Mouse (Mus musculus) effector memory CD4-positive, alpha-beta T cell, adult 5 months (primary cell): Measurements from ENCODE around the gene Atn1. TPM values are rescaled to one million over a fixed set of nuclear protein-coding genes. Genes with fewer than 3 reads are reported as not detected.

Experiments used
- polyA plus RNA-seq: library from polyadenylated mRNA; unstranded; fragments of 100-300 nt; shearing (Covaris generic); gene quantifications from one replicate; pipeline ENCODE4 v1.2.1, GENCODE M21; 2017

Atn1 gene
- 21.5 TPM for polyA plus RNA-seq

DNA sequence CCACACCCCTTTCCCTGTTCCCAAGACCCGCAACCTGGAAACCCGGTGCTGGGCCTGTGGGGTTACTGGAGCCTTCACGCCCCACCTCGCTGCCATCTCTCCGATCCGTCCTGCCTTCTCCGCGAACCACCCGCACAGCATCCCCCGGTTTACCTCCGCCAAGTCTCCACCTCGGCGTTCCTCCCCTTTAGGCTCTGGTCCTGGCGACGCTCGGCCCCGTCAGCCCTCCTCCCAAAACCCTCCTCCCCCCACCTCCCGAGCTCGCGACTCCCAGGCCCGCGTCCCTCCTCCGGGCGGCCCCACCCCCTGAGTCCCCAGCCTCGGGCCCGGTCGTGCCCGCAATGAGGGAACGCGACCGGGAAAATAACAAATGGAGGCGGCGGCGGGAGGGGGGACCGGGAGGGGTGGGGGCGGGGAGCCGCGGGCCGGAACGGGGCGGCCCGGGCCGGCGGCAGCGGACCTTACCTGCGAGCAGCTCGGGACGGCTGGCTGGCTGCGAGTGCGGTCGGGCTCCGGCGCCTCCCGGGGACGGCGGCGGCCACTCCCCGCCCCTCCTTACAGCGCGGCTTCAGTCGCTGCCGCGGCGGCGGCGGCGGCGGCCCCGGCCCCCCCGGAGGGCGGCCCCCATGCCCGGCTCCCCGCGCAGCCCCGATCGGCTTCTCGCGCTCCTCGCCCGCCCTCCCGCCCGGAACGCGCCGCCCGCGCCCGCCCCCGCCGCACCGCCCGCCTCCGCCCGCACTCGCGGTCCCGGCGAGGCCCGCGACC, at the start of gene Atn1, which contains the start of gene Gm45234:
Gene Atn1 (minus strand): TSS at position 694 of the 765 bp plus-strand sequence.
Gene Gm45234 (minus strand): TSS at position 191 of the 765 bp plus-strand sequence.

DNA sequence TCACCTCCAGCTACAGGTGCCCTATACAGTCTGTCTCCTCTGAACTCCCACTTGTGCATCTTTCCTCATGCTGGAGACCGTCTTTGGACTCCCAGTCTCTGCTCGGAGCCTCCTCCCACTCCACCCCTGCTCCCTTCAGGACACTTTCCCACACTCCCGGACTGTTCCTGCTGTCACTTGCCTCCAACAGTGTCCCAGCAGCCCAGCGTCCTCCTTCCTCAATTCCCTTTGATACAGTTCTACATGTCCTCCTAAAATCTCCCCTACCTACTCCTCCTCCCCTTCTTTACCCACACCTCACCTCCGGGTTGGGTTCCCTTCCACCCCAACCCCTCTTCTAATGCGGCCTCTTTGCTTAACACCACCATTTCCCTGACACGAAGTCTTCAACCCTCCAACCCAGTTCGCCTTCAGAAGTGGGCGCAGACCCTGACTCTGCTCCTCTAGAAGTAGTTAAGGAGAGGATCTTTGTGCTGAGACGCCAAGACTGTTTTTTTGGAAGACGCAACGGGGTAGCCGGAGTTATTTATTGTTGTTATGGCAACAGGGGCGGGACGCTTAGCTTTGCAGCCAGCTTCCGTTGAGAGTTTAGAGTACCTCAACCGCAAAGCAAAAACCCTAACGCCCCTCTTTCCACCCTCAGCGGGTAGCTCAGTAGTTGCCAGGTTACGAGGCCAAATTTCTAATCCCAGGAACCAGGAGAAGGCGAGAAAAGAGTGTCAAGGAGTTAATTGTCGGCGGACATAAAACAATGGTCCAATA, 23.1 kb upstream of the Atn1 start, which contains the start of gene Lrrc23:
Gene Lrrc23 (minus strand): TSS at position 506 of the 762 bp plus-strand sequence.

DNA sequence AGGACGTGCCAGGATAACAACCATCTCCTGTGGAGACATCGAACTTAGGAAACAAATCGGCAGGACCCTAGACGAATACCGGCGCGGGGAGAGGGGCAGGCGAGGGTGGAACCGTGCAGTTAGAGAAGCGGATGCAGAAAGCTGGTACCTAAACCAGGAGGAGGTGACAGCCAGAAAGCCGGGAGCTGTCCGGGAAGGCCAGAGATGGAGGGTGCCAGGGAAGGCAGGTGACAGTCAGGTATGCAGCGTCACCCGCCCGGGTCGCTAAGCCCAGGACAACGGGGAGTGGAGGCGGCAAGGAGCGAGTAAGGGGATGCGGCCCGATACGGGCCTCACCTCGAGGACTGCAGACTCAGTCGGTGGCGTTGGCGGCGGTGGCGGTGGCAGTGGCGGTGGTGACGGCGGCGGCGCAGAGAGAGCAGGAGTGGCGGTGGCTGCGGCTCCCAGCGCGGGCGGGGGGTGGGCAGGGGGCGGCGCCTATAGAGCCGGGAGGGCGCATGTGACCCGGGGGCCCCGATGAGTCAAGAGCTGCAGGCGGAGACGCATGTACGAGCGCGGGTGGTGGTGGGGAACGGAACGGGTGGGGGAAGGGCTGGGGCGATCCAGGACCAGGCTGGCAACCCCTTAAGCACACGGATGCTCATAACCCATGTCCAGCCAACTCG, 12.9 kb upstream of the Atn1 start, which contains the start of gene Eno2:
Gene Eno2 (minus strand): TSS at position 573 of the 665 bp plus-strand sequence.

DNA sequence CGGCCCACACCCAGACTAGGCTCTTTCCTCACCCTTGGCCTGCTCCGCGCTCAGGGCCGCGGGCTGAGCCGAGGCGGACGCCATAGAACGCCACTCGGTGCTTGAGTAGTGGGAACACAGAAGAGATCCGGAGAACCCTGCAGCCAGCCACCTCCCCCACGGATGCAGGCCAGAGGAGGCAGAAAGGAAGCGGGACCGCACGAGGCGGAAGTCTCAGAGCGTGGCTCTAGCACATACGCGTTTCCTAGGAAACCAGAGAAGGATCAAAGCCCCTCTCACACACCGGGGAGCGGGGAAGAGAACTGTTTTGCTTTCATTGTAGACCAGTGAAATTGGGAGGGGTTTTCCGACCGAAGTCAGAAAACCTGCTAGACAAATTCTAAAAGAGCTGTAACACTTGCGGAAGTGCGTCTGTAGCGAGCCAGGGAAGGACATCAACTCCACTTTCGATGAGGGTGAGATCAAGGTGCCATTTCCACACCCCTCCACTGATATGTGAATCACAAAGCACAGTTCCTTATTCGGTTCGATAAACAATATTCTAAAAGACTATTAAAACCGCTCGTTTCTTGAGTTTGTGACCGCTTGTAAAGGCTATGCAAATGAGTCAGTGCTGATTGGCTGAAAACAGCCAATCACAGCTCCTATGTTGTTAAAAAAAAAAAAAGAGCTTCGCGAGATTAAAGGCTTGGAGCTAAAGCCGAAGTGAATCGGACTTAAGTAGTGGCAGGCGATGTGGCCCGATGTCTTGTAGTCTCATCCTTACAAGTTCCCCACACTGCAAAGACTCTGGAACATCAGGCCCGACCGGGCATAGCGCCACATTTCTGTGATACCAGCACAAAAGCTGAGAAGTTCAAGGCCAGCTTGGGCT, 15.2 kb downstream of the Atn1 start, which contains the start of gene Grcc10:
Gene Grcc10 (minus strand): TSS at position 487 of the 874 bp plus-strand sequence.

DNA sequence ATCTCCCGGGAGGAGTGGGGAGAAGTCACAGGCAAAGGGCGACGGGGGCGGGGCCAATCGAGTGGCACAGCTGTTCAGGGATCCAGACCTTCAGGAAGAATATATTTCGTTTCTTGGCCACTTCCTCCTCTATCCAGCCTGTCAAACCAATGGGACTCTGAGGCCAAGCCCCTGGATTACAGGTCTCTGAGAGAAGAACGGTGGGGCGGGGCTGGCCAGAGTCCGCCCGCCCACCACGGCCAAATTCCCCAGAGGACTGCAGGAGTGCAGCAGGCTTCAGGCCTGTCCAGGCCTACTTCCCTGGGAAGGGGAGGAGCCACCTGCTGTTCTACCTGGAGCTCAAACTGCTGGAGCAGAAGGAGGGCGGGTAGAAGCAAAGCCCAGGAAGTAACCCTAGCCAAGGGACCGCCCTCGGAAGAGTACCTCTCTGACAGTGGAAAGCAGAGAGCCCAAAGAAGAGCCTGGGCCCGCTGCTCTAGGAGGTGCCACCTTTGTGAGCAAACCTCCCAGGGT, 17.8 kb downstream of the Atn1 start, which contains the start of gene Ptpn6:
Gene Ptpn6 (minus strand): TSS at position 204 of the 513 bp plus-strand sequence.

DNA sequence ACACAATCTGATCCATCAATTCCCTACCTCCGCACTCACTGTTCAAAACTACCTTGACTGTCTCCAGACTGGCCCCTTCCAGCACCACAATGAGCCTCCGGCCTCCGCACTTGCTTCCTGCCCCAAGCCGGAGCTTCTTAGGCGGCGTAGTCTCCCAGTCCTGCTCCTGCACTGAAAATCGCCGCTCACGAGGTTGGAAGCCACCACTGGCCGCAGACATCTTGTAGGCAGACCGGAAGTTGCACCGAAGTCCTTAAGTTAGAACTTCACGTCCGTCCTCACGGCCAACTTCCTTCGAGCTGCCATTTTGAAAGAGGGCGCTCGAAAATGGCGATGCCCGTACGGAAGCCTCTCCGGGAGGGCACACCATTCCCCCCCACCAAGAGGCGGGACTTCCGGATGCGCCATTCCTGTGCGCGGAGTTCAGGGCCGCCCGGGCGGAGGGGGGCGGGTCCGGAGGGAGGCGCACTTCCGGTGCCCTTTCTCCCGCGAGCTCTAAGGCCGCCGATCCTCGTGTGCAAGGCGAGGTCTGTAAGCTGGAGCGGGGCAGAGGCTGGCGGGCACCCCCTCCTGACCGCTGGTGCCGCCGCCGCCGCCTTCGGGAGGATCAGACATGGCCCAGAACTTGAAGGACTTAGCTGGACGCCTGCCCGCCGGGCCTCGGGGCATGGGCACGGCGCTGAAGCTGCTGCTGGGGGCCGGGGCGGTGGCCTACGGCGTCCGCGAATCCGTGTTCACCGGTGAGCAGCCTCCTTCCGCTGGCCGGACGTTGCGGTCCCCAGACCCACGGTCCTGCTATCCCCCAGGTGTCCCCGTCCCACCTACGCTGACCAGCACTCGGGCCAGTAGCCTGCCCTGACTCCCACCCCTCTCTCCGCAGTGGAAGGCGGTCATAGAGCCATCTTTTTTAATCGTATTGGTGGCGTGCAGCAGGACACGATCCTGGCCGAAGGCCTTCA, 44.2 kb downstream of the Atn1 start, which contains the start of the genes Emg1 and Phb2:
Gene Emg1 (minus strand): TSS at position 355 of the 959 bp plus-strand sequence.
Gene Phb2 (plus strand): TSS at position 513 of the 959 bp plus-strand sequence.

Other genes starting within 250 kb of the Atn1 start
- not detected for gene C1ra, start 244.1 kb downstream of the Atn1 start, polyA plus RNA-seq
- not detected for gene C1s1, start 214.2 kb downstream of the Atn1 start, polyA plus RNA-seq
- not detected for gene C1rb, start 186.2 kb downstream of the Atn1 start, polyA plus RNA-seq
- gene C1s2, start 120.4 kb downstream of the Atn1 start, polyA plus RNA-seq, result not detected
- 27.3 TPM for gene Lpcat3, start 93.5 kb downstream of the Atn1 start, polyA plus RNA-seq
- gene Emg1, start 44.3 kb downstream of the Atn1 start, polyA plus RNA-seq, result 299 TPM
- gene Phb2, start 44.2 kb downstream of the Atn1 start, polyA plus RNA-seq, result 137 TPM
- gene Ptpn6, start 17.8 kb downstream of the Atn1 start, polyA plus RNA-seq, result 230 TPM
- 313 TPM for gene Grcc10, start 15.2 kb downstream of the Atn1 start, polyA plus RNA-seq
- 0.44 TPM for gene Gm45234, start 503 bp downstream of the Atn1 start, polyA plus RNA-seq
- gene Eno2, start 13.1 kb upstream of the Atn1 start, polyA plus RNA-seq, result 4.5 TPM
- gene Lrrc23, start 23.2 kb upstream of the Atn1 start, polyA plus RNA-seq, result 3.9 TPM
- gene Spsb2, start 52.1 kb upstream of the Atn1 start, polyA plus RNA-seq, result 3.3 TPM
- 109 TPM for gene Tpi1, start 57.8 kb upstream of the Atn1 start, polyA plus RNA-seq
- gene Usp5, start 73.0 kb upstream of the Atn1 start, polyA plus RNA-seq, result 69.3 TPM
- 2.5 TPM for gene Cdca3, start 73.0 kb upstream of the Atn1 start, polyA plus RNA-seq
- not detected for gene Gnb3, start 83.8 kb upstream of the Atn1 start, polyA plus RNA-seq
- not detected for gene P3h3, start 101.2 kb upstream of the Atn1 start, polyA plus RNA-seq
- not detected for gene Gpr162, start 107.5 kb upstream of the Atn1 start, polyA plus RNA-seq
- gene Cd4, start 131.7 kb upstream of the Atn1 start, polyA plus RNA-seq, result 653 TPM
- gene Lag3, start 155.2 kb upstream of the Atn1 start, polyA plus RNA-seq, result 0.87 TPM
- gene Ptms, start 163.6 kb upstream of the Atn1 start, polyA plus RNA-seq, result 4.7 TPM
- 116 TPM for gene Mlf2, start 174.9 kb upstream of the Atn1 start, polyA plus RNA-seq
- 39.3 TPM for gene Cops7a, start 209.0 kb upstream of the Atn1 start, polyA plus RNA-seq
- 0.96 TPM for gene Pianp, start 240.2 kb upstream of the Atn1 start, polyA plus RNA-seq